Mouse (Mus musculus): Measurements from ENCODE around the gene Prr13.

- TF ChIP-seq CTCF (IDR thresholded peaks at IDR 0.05; ENCODE audit: low read depth, low read length) (no peak), GATA1 (IDR thresholded peaks at IDR 0.05; ENCODE audit: borderline replicate concordance, low read length) (no peak), POLR2AphosphoS5 (IDR thresholded peaks at IDR 0.05; ENCODE audit: insufficient replicate concordance, low read depth, low read length) (no peak), TAL1 (conservative IDR thresholded peaks at IDR 0.05; ENCODE audit: low read depth, low read length) (no peak), GATA2 (IDR thresholded peaks at IDR 0.05; ENCODE audit: borderline replicate concordance, low read depth, low read length) (no peak)
Measured at GRCm38 (mm10) chr15:102424657-102425056, 34.2 kb upstream of the Prr13 start.
